Mouse (Mus musculus) thymus, adult 2 months (tissue): ENCODE measurements around the gene Cfl2.

Experiments
- CTCF ChIP-seq: fragments of 200-500 bp; IDR thresholded peaks from 2 replicates; pipeline ENCODE4 v1.5.1; 2012; ENCODE audit warnings: mild to moderate bottlenecking, control low read depth, low read length, moderate library complexity, borderline replicate concordance; ENCODE audit not compliant: control insufficient read depth, poor library complexity, insufficient read depth; ENCODE audit errors: extremely low read depth
- POLR2A ChIP-seq: fragments of 200-500 bp; IDR thresholded peaks from 2 replicates; pipeline ENCODE4 v1.6.1; 2012; ENCODE audit warnings: mild to moderate bottlenecking, low read length, control low read depth, moderate library complexity; ENCODE audit not compliant: control insufficient read depth, poor library complexity, insufficient read depth; ENCODE audit errors: extremely low read depth

DNA sequence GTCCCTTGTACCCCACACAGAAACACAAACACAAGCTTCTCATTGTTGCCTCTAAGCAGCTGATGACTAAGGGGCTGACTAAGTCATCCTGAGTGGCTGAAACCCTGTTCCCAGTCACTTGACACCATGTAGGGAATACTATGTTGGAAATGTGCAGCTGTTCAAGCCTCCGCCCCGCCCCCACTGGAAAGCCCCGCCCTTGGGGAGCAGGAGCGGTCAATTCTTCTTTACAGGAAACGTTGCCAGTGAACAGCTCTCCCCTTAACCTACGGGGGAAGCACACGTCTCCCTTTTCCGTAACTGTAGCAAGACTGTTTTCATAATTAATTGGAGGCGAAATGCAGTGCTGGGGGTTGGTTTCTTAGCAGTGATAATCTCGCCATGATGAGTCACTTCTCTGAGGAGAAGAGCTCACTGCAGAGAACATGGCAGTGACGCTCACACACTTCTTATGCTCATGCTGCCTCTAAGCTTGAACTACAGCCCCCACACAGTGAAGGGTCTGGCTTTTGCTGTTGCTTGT lies 27.7 kb downstream of the Cfl2 start:
- TF ChIP-seq CTCF (no peak), POLR2A (no peak)
